Mouse (Mus musculus): ENCODE measurements at regions not wholly inside any gene's neighbourhood (a gene's known extent, or its start where the extent isn't known, plus 50 kb on each side); places are given as distances from the start of the nearest gene placed in this dataset.

- no peak for TF ChIP-seq EP300 (IDR thresholded peaks at IDR 0.05; ENCODE audit: low read depth)
- Histone ChIP-seq H3K27me3 (ENCODE audit: control insufficient read depth, insufficient read depth, low read length) (no peaks in the 10 kb centered on the region), H3K4me3 (ENCODE audit: low read depth, low read length) (no peak overlapping the region), H3K9me3 (replicated peaks; ENCODE audit: control insufficient read depth, low read length) (no peaks in the 10 kb centered on the region), H3K4me2 (ENCODE audit: low read depth, low read length) (no peak overlapping the region), H3K4me1 (ENCODE audit: control insufficient read depth, insufficient read depth) (no peaks in the 10 kb centered on the region), H3K9ac (replicated peaks; ENCODE audit: low read depth, low read length) (no peak overlapping the region), H3K36me3 (replicated peaks; ENCODE audit: control insufficient read depth, insufficient read depth, low read length) (no peaks in the 10 kb centered on the region), H3K27ac (ENCODE audit: low read depth) (no peak overlapping the region)
- DNase-seq (ENCODE audit: low spot score) (no peak), ATAC-seq (ENCODE audit: insufficient read depth, low read depth) (no peak)
- WGBS = 74% methylated on average over 9 of the region's 9 CpGs
Measured at GRCm38 (mm10) chr13:107588399-107589002, 455.7 kb upstream of the Smim15 start.

- Histone ChIP-seq H3K4me1 (ENCODE audit: control insufficient read depth, insufficient read depth) (no peaks in the 10 kb centered on the region), H3K36me3 (replicated peaks; ENCODE audit: control insufficient read depth, insufficient read depth, low read length) (no peaks in the 10 kb centered on the region), H3K27me3 (ENCODE audit: control insufficient read depth, insufficient read depth, low read length) (no peaks in the 10 kb centered on the region), H3K9ac (replicated peaks; ENCODE audit: low read depth, low read length) (no peak overlapping the region), H3K4me3 (ENCODE audit: low read depth, low read length) (no peak overlapping the region), H3K4me2 (ENCODE audit: low read depth, low read length) (no peak overlapping the region), H3K27ac (ENCODE audit: low read depth) (no peak overlapping the region), H3K9me3 (replicated peaks; ENCODE audit: control insufficient read depth, low read length) (no peaks in the 10 kb centered on the region)
- no peak for TF ChIP-seq CTCF (IDR thresholded peaks at IDR 0.05; ENCODE audit: low read depth)
- 54% methylated on average over 8 of the region's 8 CpGs for WGBS
- ATAC-seq (ENCODE audit: insufficient read depth, low read depth) (no peak), DNase-seq (ENCODE audit: low spot score) (no peak)
Measured at GRCm38 (mm10) chr13:107587678-107588077, 456.6 kb upstream of the Smim15 start.

- TF ChIP-seq CTCF (IDR thresholded peaks at IDR 0.05; ENCODE audit: low read depth) (no peak), EP300 (IDR thresholded peaks at IDR 0.05; ENCODE audit: low read depth) (no peak)
- no peaks in the 10 kb centered on the region for H3K9me3 ChIP-seq (replicated peaks; ENCODE audit: control insufficient read depth, low read length)
- no peak overlapping the region for H3K4me2 ChIP-seq (ENCODE audit: low read depth, low read length)
- no peak overlapping the region for H3K27ac ChIP-seq (ENCODE audit: low read depth)
- DNase-seq (ENCODE audit: low spot score) = no peak
- no peak for ATAC-seq (ENCODE audit: insufficient read depth, low read depth)
- no peak overlapping the region for H3K9ac ChIP-seq (replicated peaks; ENCODE audit: low read depth, low read length)
- no peak overlapping the region for H3K4me3 ChIP-seq (ENCODE audit: low read depth, low read length)
- no peaks in the 10 kb centered on the region for H3K36me3 ChIP-seq (replicated peaks; ENCODE audit: control insufficient read depth, insufficient read depth, low read length)
- no peaks in the 10 kb centered on the region for H3K27me3 ChIP-seq (ENCODE audit: control insufficient read depth, insufficient read depth, low read length)
- WGBS = 84% methylated on average over 9 of the region's 9 CpGs
- no peaks in the 10 kb centered on the region for H3K4me1 ChIP-seq (ENCODE audit: control insufficient read depth, insufficient read depth)
Measured at GRCm38 (mm10) chr13:107585936-107586335, 458.3 kb upstream of the Smim15 start.

- DNase-seq (ENCODE audit: low spot score) (no peak), ATAC-seq (ENCODE audit: insufficient read depth, low read depth) (no peak)
- WGBS = 53% methylated on average over 4 of the region's 4 CpGs
- Histone ChIP-seq H3K9me3 (replicated peaks; ENCODE audit: control insufficient read depth, low read length) (no peaks in the 10 kb centered on the region), H3K4me2 (ENCODE audit: low read depth, low read length) (no peak overlapping the region), H3K36me3 (replicated peaks; ENCODE audit: control insufficient read depth, insufficient read depth, low read length) (no peaks in the 10 kb centered on the region), H3K9ac (replicated peaks; ENCODE audit: low read depth, low read length) (no peak overlapping the region), H3K27ac (ENCODE audit: low read depth) (no peak overlapping the region), H3K4me3 (ENCODE audit: low read depth, low read length) (no peak overlapping the region), H3K27me3 (ENCODE audit: control insufficient read depth, insufficient read depth, low read length) (no peaks in the 10 kb centered on the region), H3K4me1 (ENCODE audit: control insufficient read depth, insufficient read depth) (no peaks in the 10 kb centered on the region)
- TF ChIP-seq CTCF (IDR thresholded peaks at IDR 0.05; ENCODE audit: low read depth) (no peak), EP300 (IDR thresholded peaks at IDR 0.05; ENCODE audit: low read depth) (no peak)
Measured at GRCm38 (mm10) chr13:107585353-107585752, 458.9 kb upstream of the Smim15 start.

GRCm38 (mm10) chr13:107578968-107579367, 465.3 kb upstream of the Smim15 start:
- 86% methylated on average over 6 of the region's 6 CpGs for WGBS
- ATAC-seq (ENCODE audit: insufficient read depth, low read depth) = no peak

GRCm38 (mm10) chr13:107577809-107578208, 466.4 kb upstream of the Smim15 start:
- WGBS = 58% methylated on average over 8 of the region's 8 CpGs
- Histone ChIP-seq H3K4me3 (ENCODE audit: low read depth, low read length) (no peak overlapping the region), H3K27me3 (ENCODE audit: control insufficient read depth, insufficient read depth, low read length) (no peaks in the 10 kb centered on the region), H3K9me3 (replicated peaks; ENCODE audit: control insufficient read depth, low read length) (no peaks in the 10 kb centered on the region), H3K9ac (replicated peaks; ENCODE audit: low read depth, low read length) (no peak overlapping the region), H3K27ac (ENCODE audit: low read depth) (no peak overlapping the region), H3K4me2 (ENCODE audit: low read depth, low read length) (no peak overlapping the region), H3K36me3 (replicated peaks; ENCODE audit: control insufficient read depth, insufficient read depth, low read length) (no peaks in the 10 kb centered on the region), H3K4me1 (ENCODE audit: control insufficient read depth, insufficient read depth) (peaks cover 5% of the 10 kb centered on the region; the same call in 1 of the 2 replicates)
- TF ChIP-seq EP300 (IDR thresholded peaks at IDR 0.05; ENCODE audit: low read depth) = no peak
- no peak for TF ChIP-seq CTCF (IDR thresholded peaks at IDR 0.05; ENCODE audit: low read depth)
- DNase-seq (ENCODE audit: low spot score) (no peak), ATAC-seq (ENCODE audit: insufficient read depth, low read depth) (no peak)

More at GRCm38 (mm10) chr13:107578968-107579367, 465.3 kb upstream of the Smim15 start:
- no peaks in the 10 kb centered on the region for H3K36me3 ChIP-seq (replicated peaks; ENCODE audit: control insufficient read depth, insufficient read depth, low read length)
- H3K4me1 ChIP-seq (ENCODE audit: control insufficient read depth, insufficient read depth) = peaks cover 5% of the 10 kb centered on the region; the same call in 1 of the 2 replicates
- DNase-seq (ENCODE audit: low spot score) = no peak
- no peak for TF ChIP-seq CTCF (IDR thresholded peaks at IDR 0.05; ENCODE audit: low read depth)
- TF ChIP-seq EP300 (IDR thresholded peaks at IDR 0.05; ENCODE audit: low read depth) = no peak
- no peak overlapping the region for H3K9ac ChIP-seq (replicated peaks; ENCODE audit: low read depth, low read length)
- no peaks in the 10 kb centered on the region for H3K9me3 ChIP-seq (replicated peaks; ENCODE audit: control insufficient read depth, low read length)
- H3K4me3 ChIP-seq (ENCODE audit: low read depth, low read length) = no peak overlapping the region
- H3K4me2 ChIP-seq (ENCODE audit: low read depth, low read length) = no peak overlapping the region
- H3K27me3 ChIP-seq (ENCODE audit: control insufficient read depth, insufficient read depth, low read length) = no peaks in the 10 kb centered on the region
- H3K27ac ChIP-seq (ENCODE audit: low read depth) = no peak overlapping the region
